In genomic region chr2:106788573-106788972, GRCm38 (mm10) we compare ENCODE assay signal across 14 mouse cellular contexts.
A peak's percentile ranks its signal among the peaks of the same experiment; 100 is the strongest.
DNase-seq lines count a peak whose midpoint lies in the region; ATAC-seq and TF ChIP-seq lines count a peak whose summit lies in the region.
"Had no signal": no experiment of that assay in that cellular context is flagged by ENCODE, and none has a peak within 500 bp of the region (broad histone marks: within the 10 kb centered on the region; RNA-seq: fewer than 3 reads in every experiment).

No protein-coding gene starts in this region.

- H3K4me1 ChIP-seq in heart, embryonic 13.5 days, result peaks cover 48% of the 10 kb centered on the region
- peaks cover 17% of the 10 kb centered on the region for H3K4me1 ChIP-seq in lung, embryonic 14.5 days (ENCODE audit: insufficient read depth)
- H3K4me1 ChIP-seq in embryonic facial prominence, embryonic 14.5 days (ENCODE audit: control insufficient read depth, insufficient read depth, low read length), result peaks cover 32% of the 10 kb centered on the region
- peaks cover 42% of the 10 kb centered on the region for H3K4me1 ChIP-seq in limb, embryonic 11.5 days (ENCODE audit: control insufficient read depth, insufficient read depth, low read length)

- no peak overlapping the region for H3K4me2 ChIP-seq in heart, embryonic 13.5 days
- no peak overlapping the region for H3K4me2 ChIP-seq in lung, embryonic 14.5 days
- H3K4me2 ChIP-seq in embryonic facial prominence, embryonic 14.5 days (ENCODE audit: low read depth, low read length), result no peak overlapping the region
- no peak overlapping the region for H3K4me2 ChIP-seq in limb, embryonic 11.5 days (ENCODE audit: low read depth, severe bottlenecking)
- H3K4me2 ChIP-seq: hindbrain, embryonic 13.5 days; intestine, embryonic 15.5 days; limb, embryonic 15.5 days had no signal

- no peak for ATAC-seq in heart, embryonic 13.5 days (ENCODE audit: extremely low read depth, insufficient number of reproducible peaks, low FRiP score, low TSS enrichment)
- no peak for ATAC-seq in lung, embryonic 14.5 days (ENCODE audit: insufficient read depth)
- no peak for ATAC-seq in embryonic facial prominence, embryonic 14.5 days (ENCODE audit: low read depth)
- ATAC-seq in limb, embryonic 11.5 days (ENCODE audit: insufficient number of reproducible peaks, low FRiP score, low TSS enrichment, low read depth), result no peak
- ATAC-seq: intestine, embryonic 15.5 days had no signal

- no peak for TF ChIP-seq CTCF in lung, embryonic 14.5 days (IDR thresholded peaks at IDR 0.05; ENCODE audit: low read depth)

- H3K9me3 ChIP-seq in heart, embryonic 13.5 days, result no peaks in the 10 kb centered on the region
- H3K9me3 ChIP-seq in lung, embryonic 14.5 days (ENCODE audit: low read depth, low read length), result no peaks in the 10 kb centered on the region
- no peaks in the 10 kb centered on the region for H3K9me3 ChIP-seq in embryonic facial prominence, embryonic 14.5 days (ENCODE audit: control insufficient read depth, low read length)
- no peaks in the 10 kb centered on the region for H3K9me3 ChIP-seq in limb, embryonic 11.5 days (ENCODE audit: control insufficient read depth, low read length)
- H3K9me3 ChIP-seq: hindbrain, embryonic 13.5 days; intestine, embryonic 15.5 days; limb, embryonic 15.5 days had no signal

- no peak for DNase-seq in heart, adult 8-10 months (ENCODE audit: low spot score)
- no peak for DNase-seq in lung, embryonic 14.5 days
- DNase-seq in lung, postnatal 36 days, result no peak
- no peak for DNase-seq in embryonic facial prominence, embryonic 14.5 days (ENCODE audit: low spot score)
- no peak for DNase-seq in limb, embryonic 11.5 days (ENCODE audit: low spot score)
- no peak for DNase-seq in layer of hippocampus, adult 9-10 months (ENCODE audit: low spot score)
- DNase-seq: cerebellum, adult 2 months; thymus, adult 2 months had no signal

- H3K27me3 ChIP-seq in heart, embryonic 13.5 days (replicated peaks), result no peaks in the 10 kb centered on the region
- H3K27me3 ChIP-seq in lung, embryonic 14.5 days (ENCODE audit: insufficient read depth, low read length), result no peaks in the 10 kb centered on the region
- H3K27me3 ChIP-seq in embryonic facial prominence, embryonic 14.5 days (replicated peaks; ENCODE audit: control insufficient read depth, insufficient read depth, low read length), result no peaks in the 10 kb centered on the region
- no peaks in the 10 kb centered on the region for H3K27me3 ChIP-seq in limb, embryonic 11.5 days (ENCODE audit: control insufficient read depth, insufficient read depth, low read length)
- H3K27me3 ChIP-seq: hindbrain, embryonic 13.5 days; intestine, embryonic 15.5 days; limb, embryonic 15.5 days had no signal

- H3K4me3 ChIP-seq in heart, embryonic 13.5 days, result no peak overlapping the region
- no peak overlapping the region for H3K4me3 ChIP-seq in lung, embryonic 14.5 days (ENCODE audit: low read depth, low read length)
- H3K4me3 ChIP-seq in embryonic facial prominence, embryonic 14.5 days (ENCODE audit: low read depth, low read length), result no peak overlapping the region
- H3K4me3 ChIP-seq in limb, embryonic 11.5 days (ENCODE audit: low read depth, low read length), result no peak overlapping the region
- H3K4me3 ChIP-seq: hindbrain, embryonic 13.5 days; intestine, embryonic 15.5 days; left cerebral cortex, adult 2 months; limb, embryonic 15.5 days had no signal

- H3K9ac ChIP-seq in heart, embryonic 13.5 days, result no peak overlapping the region
- H3K9ac ChIP-seq in lung, embryonic 14.5 days, result no peak overlapping the region
- no peak overlapping the region for H3K9ac ChIP-seq in embryonic facial prominence, embryonic 14.5 days (ENCODE audit: low read depth, low read length)
- H3K9ac ChIP-seq in limb, embryonic 11.5 days (ENCODE audit: low read length), result no peak overlapping the region
- H3K9ac ChIP-seq: hindbrain, embryonic 13.5 days; intestine, embryonic 15.5 days; limb, embryonic 15.5 days had no signal

- peaks cover 19% of the 10 kb centered on the region for H3K36me3 ChIP-seq in heart, embryonic 13.5 days
- H3K36me3 ChIP-seq in lung, embryonic 14.5 days (ENCODE audit: insufficient read depth), result no peaks in the 10 kb centered on the region
- H3K36me3 ChIP-seq in embryonic facial prominence, embryonic 14.5 days (ENCODE audit: control insufficient read depth, insufficient read depth, low read length), result peaks cover 3% of the 10 kb centered on the region
- no peaks in the 10 kb centered on the region for H3K36me3 ChIP-seq in limb, embryonic 11.5 days (ENCODE audit: control insufficient read depth, insufficient read depth, low read length)
- H3K36me3 ChIP-seq: G1E; hindbrain, embryonic 13.5 days; intestine, embryonic 15.5 days; limb, embryonic 15.5 days had no signal

- H3K27ac ChIP-seq in heart, embryonic 13.5 days (replicated peaks), result peak overlapping the region; percentile 61
- peak overlapping the region; percentile 90 for H3K27ac ChIP-seq in lung, embryonic 14.5 days (ENCODE audit: low read depth)
- peak overlapping the region; percentile 72 for H3K27ac ChIP-seq in embryonic facial prominence, embryonic 14.5 days (replicated peaks; ENCODE audit: low read depth, low read length)
- H3K27ac ChIP-seq in limb, embryonic 11.5 days (replicated peaks; ENCODE audit: low read depth, low read length), result peak overlapping the region; percentile 91; the same call in 1 of the 2 replicates
- H3K27ac ChIP-seq: hindbrain, embryonic 13.5 days; intestine, embryonic 15.5 days; left cerebral cortex, adult 2 months had no signal

- 38% methylated on average over 4 of the region's 4 CpGs for WGBS in heart, embryonic 13.5 days
- 26% methylated on average over 4 of the region's 4 CpGs for WGBS in lung, embryonic 14.5 days
- WGBS in embryonic facial prominence, embryonic 14.5 days, result 36% methylated on average over 4 of the region's 4 CpGs
- WGBS in limb, embryonic 11.5 days, result 12% methylated on average over 4 of the region's 4 CpGs
